Mouse (Mus musculus) kidney, postnatal 36 days (tissue): ENCODE measurements around the gene Gnb4.

Experiments used
- DNase-seq, 2 experiments: peaks; one replicate each; pipeline ENCODE4 v3.0.0; 2021 to 2022; ENCODE audit warnings: mixed read lengths in 2 of 2

Gene Gnb4

GRCm38 (mm10) chr3:32611606-32612170 is 4.7 kb downstream of the Gnb4 start:
- peak in 1 of 2 experiments; percentile 38 for DNase-seq

GRCm38 (mm10) chr3:32610560-32610959 is 5.8 kb downstream of the Gnb4 start:
- peak; percentile 70 to 80 for DNase-seq

- DNase-seq: no peak
Measured at GRCm38 (mm10) chr3:32609233-32609632, 7.2 kb downstream of the Gnb4 start.

GRCm38 (mm10) chr3:32601055-32601454 is 15.3 kb downstream of the Gnb4 start:
- no peak for DNase-seq

GRCm38 (mm10) chr3:32599328-32599727 is 17.1 kb downstream of the Gnb4 start:
- no peak for DNase-seq

GRCm38 (mm10) chr3:32595080-32595479 is 21.3 kb downstream of the Gnb4 start:
- DNase-seq: no peak

GRCm38 (mm10) chr3:32586274-32586673 is 30.1 kb downstream of the Gnb4 start:
- DNase-seq: no peak

- DNase-seq: no peak
Measured at GRCm38 (mm10) chr3:32583489-32583888, 32.9 kb downstream of the Gnb4 start.

- no peak for DNase-seq
Measured at GRCm38 (mm10) chr3:32581911-32582310, 34.5 kb downstream of the Gnb4 start.

GRCm38 (mm10) chr3:32580738-32581137 is 35.6 kb downstream of the Gnb4 start:
- no peak for DNase-seq

- DNase-seq: peak in 1 of 2 experiments; percentile 26
Measured at GRCm38 (mm10) chr3:32578772-32579171, 37.6 kb downstream of the Gnb4 start.

GRCm38 (mm10) chr3:32575151-32575550 is 41.2 kb downstream of the Gnb4 start:
- DNase-seq: peak; percentile 88 to 92

GRCm38 (mm10) chr3:32573881-32574280 is 42.5 kb downstream of the Gnb4 start:
- DNase-seq: peak; percentile 61 to 64

GRCm38 (mm10) chr3:32573086-32573485 is 43.3 kb downstream of the Gnb4 start:
- no peak for DNase-seq

GRCm38 (mm10) chr3:32563401-32563800 is 53.0 kb downstream of the Gnb4 start:
- peak; percentile 45 to 64 for DNase-seq

- peak; percentile 50 to 66 for DNase-seq
Measured at GRCm38 (mm10) chr3:32553061-32553460, 63.3 kb downstream of the Gnb4 start.

GRCm38 (mm10) chr3:32538091-32538490 is 78.3 kb downstream of the Gnb4 start:
- DNase-seq: no peak

GRCm38 (mm10) chr3:32537556-32537955 is 78.8 kb downstream of the Gnb4 start:
- peak; percentile 84 to 95 for DNase-seq

GRCm38 (mm10) chr3:32535692-32536091 is 80.7 kb downstream of the Gnb4 start:
- DNase-seq: no peak
